Mouse (Mus musculus) gastrocnemius, postnatal 25 days (tissue): Measurements from ENCODE around the gene Gm20683. TPM values are rescaled to one million over a fixed set of nuclear protein-coding genes. Genes with fewer than 3 reads are reported as not detected.
A peak's percentile ranks its signal among the peaks of the same experiment; 100 is the strongest.

ENCODE experiments used
- DNase-seq: peaks from one replicate; pipeline ENCODE4 v3.0.0; 2022
- long read RNA-seq, 2 experiments: library from polyadenylated mRNA; stranded (forward); transcript quantifications; one replicate each; pipeline ENCODE4 v2.0.0; 2021
- total RNA-seq, 2 experiments: library from RNA; stranded (reverse); gene quantifications; 1 replicate in 1 of 2; 2 replicates in 1 of 2; pipeline ENCODE4 v1.2.3; 2021

Gene Gm20683
- 10 to 100 TPM; 13.8 to 16.5 TPM for total RNA-seq
- long read RNA-seq, experiment 1, partial matches to known transcripts = 0 of 5 reads
- long read RNA-seq, experiment 1, other reads (novel, unspliced or antisense) = 5 of 5 reads
- long read RNA-seq, experiment 2, partial matches to known transcripts = 0 of 1 reads
- long read RNA-seq, experiment 2, other reads (novel, unspliced or antisense) = 1 of 1 reads

- no peak for DNase-seq
These were observed at the start of gene Gm20683 for GRCm38 (mm10) chr17:25841117-25841880. Gene Gm20683, minus strand, starts transcription at chr17:25841763.

GRCm38 (mm10) chr17:25888837-25889236 is 47.3 kb upstream of the Gm20683 start:
- DNase-seq = no peak

- DNase-seq = no peak
These were observed 45.9 kb upstream of the Gm20683 start for GRCm38 (mm10) chr17:25887467-25887866.

GRCm38 (mm10) chr17:25886806-25887205 is 45.2 kb upstream of the Gm20683 start:
- no peak for DNase-seq

GRCm38 (mm10) chr17:25885636-25886035 is 44.1 kb upstream of the Gm20683 start:
- no peak for DNase-seq

GRCm38 (mm10) chr17:25883824-25884223 is 42.3 kb upstream of the Gm20683 start:
- no peak for DNase-seq

GRCm38 (mm10) chr17:25883268-25883667 is 41.7 kb upstream of the Gm20683 start:
- DNase-seq = no peak

- no peak for DNase-seq
These were observed 40.7 kb upstream of the Gm20683 start for GRCm38 (mm10) chr17:25882306-25882705.

- DNase-seq = no peak
These were observed 40.1 kb upstream of the Gm20683 start for GRCm38 (mm10) chr17:25881691-25882090.

- DNase-seq = no peak
These were observed 39.5 kb upstream of the Gm20683 start for GRCm38 (mm10) chr17:25880913-25881641.

- no peak for DNase-seq
These were observed 38.8 kb upstream of the Gm20683 start, which contains the start of gene Wfikkn1 for GRCm38 (mm10) chr17:25880196-25880910. Gene Wfikkn1, minus strand, starts transcription at chr17:25880858.

GRCm38 (mm10) chr17:25879750-25880149 is 38.2 kb upstream of the Gm20683 start:
- no peak for DNase-seq

- DNase-seq = no peak
These were observed 37.7 kb upstream of the Gm20683 start for GRCm38 (mm10) chr17:25879261-25879660.

- DNase-seq = no peak
These were observed 37.1 kb upstream of the Gm20683 start for GRCm38 (mm10) chr17:25878611-25879180.

- DNase-seq = no peak
These were observed 36.4 kb upstream of the Gm20683 start for GRCm38 (mm10) chr17:25877741-25878610.

GRCm38 (mm10) chr17:25877025-25877424 is 35.5 kb upstream of the Gm20683 start:
- no peak for DNase-seq

GRCm38 (mm10) chr17:25876347-25876915 is 34.9 kb upstream of the Gm20683 start:
- DNase-seq = no peak

GRCm38 (mm10) chr17:25875171-25876136 is 33.9 kb upstream of the Gm20683 start:
- DNase-seq = peak; percentile 87

- DNase-seq = peak; percentile 80
These were observed 33.2 kb upstream of the Gm20683 start, which contains the start of gene Mettl26 for GRCm38 (mm10) chr17:25874721-25875170. Gene Mettl26, plus strand, starts transcription at chr17:25875074.
